Mouse (Mus musculus) erythroblast, adult 5-6 weeks (primary cell): ENCODE measurements around the gene Elavl3. TPM values are rescaled to one million over a fixed set of nuclear protein-coding genes. Genes with fewer than 3 reads are reported as not detected.
A peak's percentile ranks its signal among the peaks of the same experiment; 100 is the strongest.
"Not testable (repeated sequence)": the region's sequence is repeated elsewhere in the genome, so short reads cannot be mapped to it uniquely, and the experiment has no call there.

Experiments
- ATAC-seq: replicated peaks from 2 replicates; pipeline ENCODE4 v1.8.0; 2016; ENCODE audit warnings: moderate number of reproducible peaks, mild to moderate bottlenecking, moderate TSS enrichment, inconsistent platforms; ENCODE audit not compliant: poor library complexity, low FRiP score, severe bottlenecking
- total RNA-seq, 2 experiments: library from RNA; stranded (forward) in 1 of 2; stranded (reverse) in 1 of 2; fragments of 150-400 nt in 1 of 2; fragments of 200-764, 138-1000 nt in 1 of 2; gene quantifications; 2 replicates each; pipeline versions ENCODE4 v1.2.3 to v1.2.4; 2015 to 2017; ENCODE audit warnings: low replicate concordance in 2 of 2

Elavl3 gene
- total RNA-seq (2015; ENCODE audit: low replicate concordance) = not detected in 2 replicates
- total RNA-seq (2017; ENCODE audit: low replicate concordance) = not detected in 2 replicates

- no peak for ATAC-seq
These were observed at the start of gene Elavl3 for GRCm38 (mm10) chr9:22051958-22052254. Gene Elavl3, minus strand, starts transcription at chr9:22052023.

- no peak for ATAC-seq
These were observed 48.1 kb upstream of the Elavl3 start for GRCm38 (mm10) chr9:22099922-22100321.

GRCm38 (mm10) chr9:22098993-22099696, 47.3 kb upstream of the Elavl3 start, which contains the start of gene Cnn1:
Gene Cnn1, plus strand, starts transcription at chr9:22099216.
- no peak for ATAC-seq

GRCm38 (mm10) chr9:22095854-22096307, 44.1 kb upstream of the Elavl3 start:
- peak; percentile 96 for ATAC-seq

GRCm38 (mm10) chr9:22092746-22093145, 40.9 kb upstream of the Elavl3 start:
- no peak for ATAC-seq

GRCm38 (mm10) chr9:22089986-22090385, 38.2 kb upstream of the Elavl3 start:
- no peak for ATAC-seq

- ATAC-seq = no peak
These were observed 37.5 kb upstream of the Elavl3 start for GRCm38 (mm10) chr9:22089281-22089680.

GRCm38 (mm10) chr9:22087034-22087618, 35.3 kb upstream of the Elavl3 start:
- no peak for ATAC-seq

- no peak for ATAC-seq
These were observed 34.2 kb upstream of the Elavl3 start for GRCm38 (mm10) chr9:22086012-22086411.

GRCm38 (mm10) chr9:22085022-22085834, 33.4 kb upstream of the Elavl3 start, which contains the start of gene Ecsit:
Gene Ecsit, minus strand, starts transcription at chr9:22085438.
- peak; percentile 100 for ATAC-seq

- no peak for ATAC-seq
These were observed 32.8 kb upstream of the Elavl3 start for GRCm38 (mm10) chr9:22084667-22085021.

- ATAC-seq = no peak
These were observed 24.4 kb upstream of the Elavl3 start for GRCm38 (mm10) chr9:22076223-22076622.

GRCm38 (mm10) chr9:22075778-22076177, 24.0 kb upstream of the Elavl3 start:
- not testable (repeated sequence) for ATAC-seq

- ATAC-seq = no peak
These were observed 20.5 kb upstream of the Elavl3 start for GRCm38 (mm10) chr9:22072276-22072675.

GRCm38 (mm10) chr9:22070791-22071573, 19.2 kb upstream of the Elavl3 start, which contains the start of the genes Gm49318 and Zfp653:
Gene Gm49318, minus strand, starts transcription at chr9:22071259.
Gene Zfp653, minus strand, starts transcription at chr9:22071376.
- peak; percentile 87 for ATAC-seq

GRCm38 (mm10) chr9:22069881-22070553, 18.2 kb upstream of the Elavl3 start:
- ATAC-seq = peak; percentile 1; the same call in 1 of the 2 replicates

GRCm38 (mm10) chr9:22067195-22067594, 15.4 kb upstream of the Elavl3 start:
- no peak for ATAC-seq

- ATAC-seq = no peak
These were observed 14.6 kb upstream of the Elavl3 start for GRCm38 (mm10) chr9:22066433-22066832.

- no peak for ATAC-seq
These were observed 13.8 kb upstream of the Elavl3 start for GRCm38 (mm10) chr9:22065642-22066041.
